Mouse (Mus musculus): Measurements from ENCODE around the gene Inka1. TPM values are rescaled to one million over a fixed set of nuclear protein-coding genes. Genes with fewer than 3 reads are reported as not detected.

Gene Inka1
- polyA plus RNA-seq, 1 experiment from 2014 or later, result 30.6 TPM

DNA sequence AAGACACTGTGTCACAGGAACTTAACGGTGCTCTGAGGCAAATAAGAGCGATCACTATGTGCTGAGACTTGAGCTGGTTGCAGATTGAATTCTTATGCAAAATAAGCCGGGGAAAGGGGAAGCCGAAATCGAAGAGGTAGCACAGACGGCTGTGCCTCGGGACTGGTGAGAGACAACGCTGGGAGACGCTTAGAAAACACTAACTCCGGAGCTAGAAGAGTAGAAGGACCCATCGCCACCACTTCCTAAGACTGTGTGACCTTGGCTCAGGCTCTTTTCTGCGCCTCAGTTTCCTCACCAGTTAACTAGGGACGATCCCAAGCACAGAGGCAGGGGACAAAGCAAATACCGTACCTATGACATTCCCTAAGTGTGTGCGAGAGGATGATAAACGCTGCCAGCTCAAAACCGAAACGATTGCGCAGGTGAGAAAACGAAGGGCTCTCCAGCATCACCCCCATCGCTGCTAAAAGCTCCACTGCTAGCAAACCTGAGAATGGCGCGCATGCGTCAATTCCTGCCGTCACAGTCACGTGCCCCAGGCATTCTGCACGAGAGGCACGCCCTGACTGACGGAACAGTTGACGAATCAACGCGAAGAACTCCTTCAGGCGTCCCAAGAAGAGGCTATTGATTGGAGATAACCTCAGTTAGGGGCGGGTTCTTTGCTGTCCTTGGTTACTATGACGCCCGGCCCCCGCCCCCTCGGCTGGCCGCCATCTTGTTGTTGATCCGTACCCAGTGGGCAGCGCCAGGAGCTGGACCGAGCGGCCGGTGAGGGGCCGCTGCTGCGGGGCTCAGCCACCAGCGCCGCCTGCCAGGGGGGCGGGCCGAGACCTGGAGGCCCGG is 16.5 kb upstream of the Inka1 start, which contains the start of gene Ip6k1:
Gene Ip6k1 (plus strand): TSS at position 580 of the 849 bp plus-strand sequence.
- TF ChIP-seq EP300 (IDR thresholded peaks at IDR 0.05; ENCODE audit: low read depth) (no peak), CTCF (IDR thresholded peaks at IDR 0.05; ENCODE audit: low read depth) (no peak)
- peak within 1 kb of the TSS; percentile 98 for H3K27ac ChIP-seq (ENCODE audit: low read depth)
- WGBS (ENCODE audit: insufficient replicate concordance), result under 1% methylated on average over 51 of the region's 51 CpGs
- H3K4me1 ChIP-seq (ENCODE audit: insufficient read depth), result peaks cover 25% of the 10 kb centered on the region
- H3K4me3 ChIP-seq (ENCODE audit: low read depth, low read length), result peak within 1 kb of the TSS; percentile 94
- DNase-seq (peak; percentile 100), ATAC-seq (peak; percentile 97)
- peak within 1 kb of the TSS; percentile 88 for H3K4me2 ChIP-seq (ENCODE audit: low read depth, low read length)
- 0 out of 2 replicates have a peak, but pooled peaks cover 3% of the 10 kb centered on the region for H3K36me3 ChIP-seq (replicated peaks; ENCODE audit: insufficient read depth, low read length)
- H3K9ac ChIP-seq (replicated peaks), result peak within 1 kb of the TSS; percentile 99
- H3K27me3 ChIP-seq (ENCODE audit: insufficient read depth, low read length), result no peaks in the 10 kb centered on the region
- no peaks in the 10 kb centered on the region for H3K9me3 ChIP-seq (ENCODE audit: low read length)

DNA sequence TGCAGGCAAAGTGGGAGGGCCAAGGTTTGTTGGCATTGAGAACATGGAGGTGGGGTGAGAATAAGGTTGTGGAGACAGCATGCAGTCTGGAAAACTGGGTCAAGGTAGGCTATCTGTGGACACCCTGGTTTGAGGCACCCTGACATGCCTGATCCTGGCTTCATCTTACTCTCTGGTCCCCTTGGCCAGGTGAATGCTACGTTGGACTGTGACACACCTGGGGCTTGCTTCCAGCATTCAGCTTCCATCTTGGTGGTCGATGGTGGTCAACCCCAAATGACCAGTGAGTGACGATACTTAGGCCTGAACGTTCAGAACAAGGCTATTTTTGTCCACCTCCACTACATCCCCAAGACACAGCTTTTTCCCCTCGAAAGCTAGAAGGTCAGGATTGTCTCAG is 10.4 kb upstream of the Inka1 start, which contains the start of gene Gm20662:
Gene Gm20662 (plus strand): TSS at position 301 of the 400 bp plus-strand sequence.
- Histone ChIP-seq H3K36me3 (replicated peaks; ENCODE audit: insufficient read depth, low read length) (no peaks in the 10 kb centered on the region), H3K9ac (replicated peaks) (no peak within 1 kb of the TSS), H3K27me3 (ENCODE audit: insufficient read depth, low read length) (no peaks in the 10 kb centered on the region), H3K4me3 (ENCODE audit: low read depth, low read length) (no peak within 1 kb of the TSS), H3K4me2 (ENCODE audit: low read depth, low read length) (no peak within 1 kb of the TSS), H3K9me3 (ENCODE audit: low read length) (no peaks in the 10 kb centered on the region), H3K27ac (ENCODE audit: low read depth) (no peak within 1 kb of the TSS), H3K4me1 (ENCODE audit: insufficient read depth) (no peaks in the 10 kb centered on the region)
- ATAC-seq (no peak), DNase-seq (no peak)
- 81% methylated on average over 5 of the region's 5 CpGs for WGBS (ENCODE audit: insufficient replicate concordance)
- TF ChIP-seq EP300 (IDR thresholded peaks at IDR 0.05; ENCODE audit: low read depth) (no peak), CTCF (IDR thresholded peaks at IDR 0.05; ENCODE audit: low read depth) (no peak)

DNA sequence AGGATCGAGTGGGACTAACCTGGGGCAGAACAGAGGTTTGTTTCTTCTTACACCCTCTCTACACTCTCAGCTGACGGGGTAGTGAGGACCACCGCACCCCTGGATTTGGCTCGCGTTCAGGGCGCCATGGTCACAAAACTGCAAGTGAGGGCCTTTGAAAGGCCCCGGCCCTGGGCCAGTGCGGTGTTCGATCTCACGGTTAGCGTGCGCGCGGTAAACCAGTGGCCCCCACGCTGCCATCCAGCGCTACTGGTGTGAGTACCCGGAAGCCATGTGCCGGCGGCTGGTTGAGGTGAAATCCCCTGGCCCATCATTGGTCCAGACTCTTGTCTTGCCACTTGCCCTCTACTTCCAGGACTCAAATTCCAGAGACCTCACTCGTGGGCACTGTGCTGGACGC is 9.8 kb upstream of the Inka1 start:
- WGBS (ENCODE audit: insufficient replicate concordance), result 89% methylated on average over 21 of the region's 21 CpGs
- ATAC-seq (no peak), DNase-seq (no peak)
- Histone ChIP-seq H3K4me2 (ENCODE audit: low read depth, low read length) (no peak overlapping the region), H3K4me3 (ENCODE audit: low read depth, low read length) (no peak overlapping the region), H3K9ac (replicated peaks) (no peak overlapping the region), H3K27ac (ENCODE audit: low read depth) (no peak overlapping the region), H3K36me3 (replicated peaks; ENCODE audit: insufficient read depth, low read length) (no peaks in the 10 kb centered on the region), H3K27me3 (ENCODE audit: insufficient read depth, low read length) (no peaks in the 10 kb centered on the region), H3K4me1 (ENCODE audit: insufficient read depth) (no peaks in the 10 kb centered on the region), H3K9me3 (ENCODE audit: low read length) (no peaks in the 10 kb centered on the region)
- no peak for TF ChIP-seq EP300 (IDR thresholded peaks at IDR 0.05; ENCODE audit: low read depth)
- TF ChIP-seq CTCF (IDR thresholded peaks at IDR 0.05; ENCODE audit: low read depth), result no peak

DNA sequence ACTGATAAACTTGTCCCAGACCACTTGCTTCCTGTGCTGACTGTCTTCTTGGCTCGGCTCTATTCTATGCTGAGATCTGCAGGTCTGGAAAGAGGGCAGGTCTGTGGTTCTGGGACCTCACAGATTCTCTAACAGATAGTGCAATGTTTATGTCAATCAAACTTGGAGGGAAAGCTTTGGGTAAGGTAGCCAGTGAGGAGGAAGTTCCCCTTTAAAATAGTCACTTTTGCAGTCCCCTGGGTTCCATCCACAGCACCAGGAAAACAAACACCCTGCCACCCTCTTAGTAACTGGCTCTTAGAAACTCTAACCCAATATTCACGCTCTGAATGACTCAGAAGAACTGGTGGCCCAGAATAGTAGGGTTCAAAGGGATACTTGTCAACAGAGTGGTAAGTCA is 8.8 kb upstream of the Inka1 start:
- no peak overlapping the region for H3K27ac ChIP-seq (ENCODE audit: low read depth)
- H3K9me3 ChIP-seq (ENCODE audit: low read length), result no peaks in the 10 kb centered on the region
- DNase-seq, result no peak
- H3K9ac ChIP-seq (replicated peaks), result no peak overlapping the region
- H3K4me1 ChIP-seq (ENCODE audit: insufficient read depth), result no peaks in the 10 kb centered on the region
- H3K4me2 ChIP-seq (ENCODE audit: low read depth, low read length), result no peak overlapping the region
- TF ChIP-seq EP300 (IDR thresholded peaks at IDR 0.05; ENCODE audit: low read depth) (no peak; the same call in 1 of the 2 replicates), CTCF (IDR thresholded peaks at IDR 0.05; ENCODE audit: low read depth) (no peak)
- WGBS (ENCODE audit: insufficient replicate concordance), result 23% methylated on average over 2 of the region's 2 CpGs
- no peaks in the 10 kb centered on the region for H3K36me3 ChIP-seq (replicated peaks; ENCODE audit: insufficient read depth, low read length)
- ATAC-seq, result no peak
- no peaks in the 10 kb centered on the region for H3K27me3 ChIP-seq (ENCODE audit: insufficient read depth, low read length)
- no peak overlapping the region for H3K4me3 ChIP-seq (ENCODE audit: low read depth, low read length)

DNA sequence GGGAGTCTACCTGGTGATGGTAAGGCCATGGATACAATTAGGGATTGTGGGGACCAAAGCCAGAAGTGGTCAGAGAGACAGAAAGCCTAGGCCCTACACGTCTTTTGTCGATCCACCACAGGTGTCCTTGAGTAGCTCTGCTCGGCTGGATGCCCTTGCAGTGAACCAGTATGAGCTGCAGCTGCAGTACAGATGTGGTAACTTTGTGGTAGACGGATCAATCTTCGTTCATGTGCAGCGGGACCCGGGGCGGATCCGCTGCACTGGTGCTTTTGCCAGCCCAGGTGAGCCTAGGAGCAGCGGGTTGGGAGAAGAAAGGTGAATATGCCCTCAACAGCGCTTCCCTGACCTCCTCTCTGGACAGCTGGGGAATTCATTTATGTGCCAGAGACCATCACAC is 7.3 kb upstream of the Inka1 start:
- no peak for DNase-seq
- 73% methylated on average over 11 of the region's 11 CpGs for WGBS (ENCODE audit: insufficient replicate concordance)
- Histone ChIP-seq H3K4me2 (ENCODE audit: low read depth, low read length) (no peak overlapping the region), H3K27me3 (ENCODE audit: insufficient read depth, low read length) (no peaks in the 10 kb centered on the region), H3K36me3 (replicated peaks; ENCODE audit: insufficient read depth, low read length) (no peaks in the 10 kb centered on the region), H3K4me3 (ENCODE audit: low read depth, low read length) (no peak overlapping the region), H3K4me1 (ENCODE audit: insufficient read depth) (no peaks in the 10 kb centered on the region), H3K9me3 (ENCODE audit: low read length) (no peaks in the 10 kb centered on the region), H3K27ac (ENCODE audit: low read depth) (no peak overlapping the region), H3K9ac (replicated peaks) (no peak overlapping the region)
- no peak for ATAC-seq
- no peak for TF ChIP-seq EP300 (IDR thresholded peaks at IDR 0.05; ENCODE audit: low read depth)
- no peak for TF ChIP-seq CTCF (IDR thresholded peaks at IDR 0.05; ENCODE audit: low read depth)

DNA sequence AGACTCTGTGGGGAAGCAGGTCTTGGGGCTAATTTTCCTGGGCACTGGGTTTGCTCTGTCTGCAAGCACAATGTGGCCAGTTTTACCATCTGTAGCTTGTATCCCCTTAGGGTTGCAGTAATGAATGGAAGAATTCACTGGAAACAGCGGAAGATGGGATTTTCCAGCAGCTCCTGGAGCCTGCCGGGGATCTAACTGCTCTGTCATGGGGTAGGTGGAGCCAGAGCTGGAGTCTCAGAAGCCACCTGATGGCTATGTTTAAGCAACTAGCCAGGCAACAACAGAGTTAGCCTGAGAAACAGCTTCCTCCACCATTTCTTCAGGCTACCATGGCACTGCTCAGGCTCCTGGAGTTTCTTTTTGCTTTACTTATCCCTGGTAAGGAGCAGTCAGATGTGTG is 6.5 kb upstream of the Inka1 start, which contains the start of gene Cdhr4:
Gene Cdhr4 (plus strand): TSS at position 301 of the 400 bp plus-strand sequence.
- Histone ChIP-seq H3K4me1 (ENCODE audit: insufficient read depth) (no peaks in the 10 kb centered on the region), H3K9me3 (ENCODE audit: low read length) (no peaks in the 10 kb centered on the region), H3K36me3 (replicated peaks; ENCODE audit: insufficient read depth, low read length) (no peaks in the 10 kb centered on the region), H3K4me2 (ENCODE audit: low read depth, low read length) (no peak within 1 kb of the TSS), H3K9ac (replicated peaks) (no peak within 1 kb of the TSS), H3K27ac (ENCODE audit: low read depth) (no peak within 1 kb of the TSS), H3K27me3 (ENCODE audit: insufficient read depth, low read length) (no peaks in the 10 kb centered on the region), H3K4me3 (ENCODE audit: low read depth, low read length) (no peak within 1 kb of the TSS)
- no peak for ATAC-seq
- 71% methylated on average over 2 of the region's 2 CpGs for WGBS (ENCODE audit: insufficient replicate concordance)
- no peak for DNase-seq
- TF ChIP-seq EP300 (IDR thresholded peaks at IDR 0.05; ENCODE audit: low read depth) (no peak), CTCF (IDR thresholded peaks at IDR 0.05; ENCODE audit: low read depth) (no peak)

Measured in liver, postnatal 0 days (tissue).